Mouse (Mus musculus): ENCODE measurements around the gene Tmem171. TPM values are rescaled to one million over a fixed set of nuclear protein-coding genes. Genes with fewer than 3 reads are reported as not detected.

Gene Tmem171
- total and polyA plus RNA-seq, 2 experiments from 2014 or later: not detected

DNA sequence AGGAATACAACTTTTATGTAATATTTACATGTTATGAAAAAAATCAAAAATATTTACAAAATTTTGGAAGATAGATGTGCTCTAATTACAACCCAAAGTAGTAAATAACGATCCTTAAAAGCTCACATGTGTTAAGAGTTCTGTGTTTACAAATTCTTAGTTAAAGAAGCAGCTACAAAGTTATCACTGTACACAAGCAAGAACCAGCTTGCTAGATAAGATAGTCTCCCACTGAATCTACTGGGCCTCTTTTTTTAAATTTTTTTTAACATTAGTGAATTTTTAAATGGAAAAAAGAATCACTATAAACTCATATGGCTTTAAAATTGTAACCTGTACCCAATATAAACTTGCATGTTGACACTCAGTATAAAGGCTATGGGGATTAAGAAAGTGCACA, 28.8 kb upstream of the Tmem171 start:
- Histone ChIP-seq H3K4me3 (ENCODE audit: low read length) (no peak overlapping the region), H3K4me1 (ENCODE audit: insufficient read depth, low read length) (no peaks in the 10 kb centered on the region), H3K27me3 (ENCODE audit: insufficient read depth, low read length) (no peaks in the 10 kb centered on the region), H3K27ac (no peak overlapping the region), H3K36me3 (ENCODE audit: insufficient read depth, low read length) (peaks cover 20% of the 10 kb centered on the region), H3K9ac (replicated peaks; ENCODE audit: low read length) (no peak overlapping the region), H3K4me2 (ENCODE audit: low read depth, low read length) (no peak overlapping the region), H3K9me3 (ENCODE audit: low read length) (no peaks in the 10 kb centered on the region)
- TF ChIP-seq CTCF (IDR thresholded peaks at IDR 0.05; ENCODE audit: low read depth): no peak
- DNase-seq (ENCODE audit: low spot score) (no peak), ATAC-seq (no peak)
- WGBS: 97% methylated on average over 1 of the region's 1 CpGs

DNA sequence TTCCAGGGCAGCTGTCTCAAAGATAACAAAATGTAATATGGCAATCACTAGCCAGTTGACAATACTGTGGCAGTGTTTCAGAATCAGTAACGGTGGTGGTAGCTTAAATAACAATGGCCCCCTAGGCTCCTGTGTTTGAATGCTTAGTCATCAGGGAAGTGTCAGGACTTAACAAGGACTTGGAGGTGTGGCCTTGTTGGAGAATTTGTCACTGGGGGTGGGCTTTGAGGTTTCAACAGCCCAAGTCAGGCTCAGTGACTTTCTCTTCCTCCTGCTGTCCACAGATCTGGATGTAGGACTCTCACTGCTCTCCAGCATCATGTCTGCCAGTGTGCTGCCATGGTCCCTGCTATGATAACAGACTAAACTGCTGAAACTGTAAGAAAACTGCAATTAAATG, 27.7 kb upstream of the Tmem171 start:
- ATAC-seq: no peak
- Histone ChIP-seq H3K36me3 (ENCODE audit: insufficient read depth, low read length) (peaks cover 14% of the 10 kb centered on the region), H3K27me3 (ENCODE audit: insufficient read depth, low read length) (no peaks in the 10 kb centered on the region), H3K4me3 (ENCODE audit: low read length) (no peak overlapping the region), H3K4me2 (ENCODE audit: low read depth, low read length) (no peak overlapping the region), H3K9ac (replicated peaks; ENCODE audit: low read length) (no peak overlapping the region), H3K9me3 (ENCODE audit: low read length) (no peaks in the 10 kb centered on the region), H3K27ac (no peak overlapping the region), H3K4me1 (ENCODE audit: insufficient read depth, low read length) (no peaks in the 10 kb centered on the region)
- WGBS: 35% methylated on average over 1 of the region's 1 CpGs
- TF ChIP-seq CTCF (IDR thresholded peaks at IDR 0.05; ENCODE audit: low read depth): no peak
- no peak for DNase-seq (ENCODE audit: low spot score)

DNA sequence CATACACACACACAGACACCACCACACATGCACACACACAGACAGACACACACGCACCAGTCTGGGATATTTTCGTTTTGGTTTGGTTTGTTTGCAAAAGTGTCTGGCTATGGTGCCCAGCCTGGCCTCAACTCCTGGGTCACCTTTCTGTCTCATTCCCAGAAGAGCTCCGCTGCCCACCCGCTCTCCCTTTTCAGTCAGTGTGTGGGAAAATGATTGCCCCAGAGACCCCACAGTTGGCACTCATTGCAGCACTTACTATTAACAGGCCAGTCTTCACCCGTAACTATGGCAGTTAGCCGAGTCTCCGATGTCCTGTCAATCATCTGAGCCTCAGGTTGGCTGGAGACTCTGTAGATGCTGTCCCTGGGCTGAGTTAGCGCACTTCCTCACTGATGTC, 21.5 kb upstream of the Tmem171 start:
- TF ChIP-seq CTCF (IDR thresholded peaks at IDR 0.05; ENCODE audit: low read depth): no peak
- Histone ChIP-seq H3K27ac (no peak overlapping the region), H3K4me1 (ENCODE audit: insufficient read depth, low read length) (no peaks in the 10 kb centered on the region), H3K9me3 (ENCODE audit: low read length) (no peaks in the 10 kb centered on the region), H3K27me3 (ENCODE audit: insufficient read depth, low read length) (no peaks in the 10 kb centered on the region), H3K36me3 (ENCODE audit: insufficient read depth, low read length) (no peaks in the 10 kb centered on the region), H3K9ac (replicated peaks; ENCODE audit: low read length) (no peak overlapping the region), H3K4me2 (ENCODE audit: low read depth, low read length) (no peak overlapping the region), H3K4me3 (ENCODE audit: low read length) (no peak overlapping the region)
- no peak for DNase-seq (ENCODE audit: low spot score)
- ATAC-seq: no peak
- 77% methylated on average over 8 of the region's 8 CpGs for WGBS

DNA sequence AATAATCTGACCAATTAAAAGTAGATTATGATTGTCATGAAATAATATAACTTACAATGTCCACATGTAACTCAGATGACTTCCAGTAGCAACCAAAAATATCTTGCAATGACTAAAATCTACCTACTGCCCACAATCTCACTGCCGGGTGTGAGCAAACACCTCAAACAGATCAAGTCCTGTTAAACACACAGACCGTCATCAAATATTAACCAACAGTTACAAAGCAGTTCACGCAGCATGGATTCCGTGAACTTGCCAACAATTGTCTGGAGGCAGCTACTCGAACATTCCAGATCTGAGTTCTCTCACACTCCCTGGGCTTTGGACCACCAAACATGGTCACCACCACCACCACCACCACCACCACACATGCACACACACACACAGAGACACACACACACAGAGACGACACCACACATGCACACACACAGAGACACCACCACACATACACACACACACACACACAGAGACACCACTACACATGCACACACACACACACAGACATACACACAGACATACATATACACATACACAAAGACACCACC, 20.9 kb upstream of the Tmem171 start:
- no peak overlapping the region for H3K9ac ChIP-seq (replicated peaks; ENCODE audit: low read length)
- H3K4me1 ChIP-seq (ENCODE audit: insufficient read depth, low read length): no peaks in the 10 kb centered on the region
- H3K27me3 ChIP-seq (ENCODE audit: insufficient read depth, low read length): no peaks in the 10 kb centered on the region
- TF ChIP-seq CTCF (IDR thresholded peaks at IDR 0.05; ENCODE audit: low read depth): no peak
- H3K27ac ChIP-seq: no peak overlapping the region
- ATAC-seq (no peak), DNase-seq (ENCODE audit: low spot score) (no peak)
- no peak overlapping the region for H3K4me3 ChIP-seq (ENCODE audit: low read length)
- WGBS: 81% methylated on average over 6 of the region's 6 CpGs
- no peaks in the 10 kb centered on the region for H3K9me3 ChIP-seq (ENCODE audit: low read length)
- H3K36me3 ChIP-seq (ENCODE audit: insufficient read depth, low read length): no peaks in the 10 kb centered on the region
- no peak overlapping the region for H3K4me2 ChIP-seq (ENCODE audit: low read depth, low read length)

DNA sequence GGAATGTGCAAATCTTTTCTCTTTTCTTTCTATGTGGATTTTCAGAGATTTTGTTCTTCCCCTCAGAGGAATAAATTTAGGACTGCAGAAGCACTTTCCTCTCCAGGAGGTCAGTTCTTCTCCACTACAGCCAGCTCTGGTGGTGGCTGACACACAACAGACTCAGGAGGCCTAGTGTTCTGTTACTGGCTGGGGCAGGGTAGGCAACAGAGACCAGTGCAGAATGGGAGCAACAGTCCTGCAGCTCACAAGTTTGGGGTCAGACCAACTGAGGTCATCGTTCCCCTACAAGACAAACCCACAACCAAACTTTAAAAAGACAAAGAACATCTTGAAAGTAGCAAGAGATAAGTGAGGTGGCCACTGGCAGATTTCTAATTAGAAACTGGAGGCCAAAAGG, 16.0 kb upstream of the Tmem171 start:
- no peaks in the 10 kb centered on the region for H3K9me3 ChIP-seq (ENCODE audit: low read length)
- no peak overlapping the region for H3K4me2 ChIP-seq (ENCODE audit: low read depth, low read length)
- no peak for ATAC-seq
- no peaks in the 10 kb centered on the region for H3K27me3 ChIP-seq (ENCODE audit: insufficient read depth, low read length)
- no peak overlapping the region for H3K9ac ChIP-seq (replicated peaks; ENCODE audit: low read length)
- H3K27ac ChIP-seq: no peak overlapping the region
- no peaks in the 10 kb centered on the region for H3K4me1 ChIP-seq (ENCODE audit: insufficient read depth, low read length)
- no peaks in the 10 kb centered on the region for H3K36me3 ChIP-seq (ENCODE audit: insufficient read depth, low read length)
- 93% methylated on average over 1 of the region's 1 CpGs for WGBS
- DNase-seq (ENCODE audit: low spot score): no peak
- no peak for TF ChIP-seq CTCF (IDR thresholded peaks at IDR 0.05; ENCODE audit: low read depth)
- H3K4me3 ChIP-seq (ENCODE audit: low read length): no peak overlapping the region

DNA sequence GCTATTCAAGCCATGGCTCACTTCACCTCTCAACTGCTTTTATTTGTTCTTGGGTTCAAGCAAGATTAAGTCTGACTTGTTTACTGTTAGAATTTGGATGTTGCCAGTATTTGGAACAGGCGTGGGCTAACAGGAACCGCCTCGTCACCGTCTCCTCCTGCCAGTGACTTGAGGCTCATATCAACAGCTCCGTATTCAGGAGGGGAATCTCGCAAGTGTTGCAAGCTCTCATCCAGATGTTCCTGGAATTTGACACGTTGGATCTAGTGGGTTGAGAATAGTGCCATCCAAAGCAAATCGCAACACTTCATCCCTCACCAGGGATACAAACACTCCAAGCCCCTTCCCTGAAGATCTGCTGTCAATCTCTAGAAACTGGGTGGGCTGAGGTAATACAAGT, 15.6 kb upstream of the Tmem171 start:
- H3K4me1 ChIP-seq (ENCODE audit: insufficient read depth, low read length): no peaks in the 10 kb centered on the region
- H3K4me2 ChIP-seq (ENCODE audit: low read depth, low read length): no peak overlapping the region
- no peak for TF ChIP-seq CTCF (IDR thresholded peaks at IDR 0.05; ENCODE audit: low read depth)
- 85% methylated on average over 8 of the region's 8 CpGs for WGBS
- H3K27me3 ChIP-seq (ENCODE audit: insufficient read depth, low read length): no peaks in the 10 kb centered on the region
- no peak for DNase-seq (ENCODE audit: low spot score)
- no peak overlapping the region for H3K27ac ChIP-seq
- ATAC-seq: no peak
- H3K36me3 ChIP-seq (ENCODE audit: insufficient read depth, low read length): no peaks in the 10 kb centered on the region
- H3K9ac ChIP-seq (replicated peaks; ENCODE audit: low read length): no peak overlapping the region
- H3K4me3 ChIP-seq (ENCODE audit: low read length): no peak overlapping the region
- H3K9me3 ChIP-seq (ENCODE audit: low read length): no peaks in the 10 kb centered on the region

DNA sequence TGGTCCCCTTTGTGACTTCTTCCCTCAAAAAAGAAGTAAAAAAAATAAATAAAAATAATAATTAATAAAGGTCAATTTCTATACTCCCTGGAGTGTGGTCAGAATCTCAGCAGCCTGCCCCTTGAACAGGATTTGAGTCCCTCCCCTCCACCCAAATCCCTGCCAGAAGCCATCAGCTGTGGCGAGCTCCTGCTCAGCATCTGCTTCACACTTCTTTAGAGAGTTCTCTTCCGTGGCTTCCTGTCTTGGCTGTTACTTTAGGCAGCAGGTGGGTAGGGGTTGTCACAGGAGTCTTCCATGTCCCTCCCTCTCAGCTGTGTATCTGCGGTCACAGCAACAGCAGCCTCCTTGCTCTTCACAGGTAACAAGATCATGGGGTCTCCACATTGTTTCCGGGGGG, 10.9 kb upstream of the Tmem171 start:
- H3K4me2 ChIP-seq (ENCODE audit: low read depth, low read length): no peak overlapping the region
- TF ChIP-seq CTCF (IDR thresholded peaks at IDR 0.05; ENCODE audit: low read depth): no peak
- H3K9ac ChIP-seq (replicated peaks; ENCODE audit: low read length): no peak overlapping the region
- no peaks in the 10 kb centered on the region for H3K4me1 ChIP-seq (ENCODE audit: insufficient read depth, low read length)
- no peak for DNase-seq (ENCODE audit: low spot score)
- no peak for ATAC-seq
- WGBS: 77% methylated on average over 4 of the region's 4 CpGs
- no peaks in the 10 kb centered on the region for H3K36me3 ChIP-seq (ENCODE audit: insufficient read depth, low read length)
- H3K27me3 ChIP-seq (ENCODE audit: insufficient read depth, low read length): no peaks in the 10 kb centered on the region
- no peak overlapping the region for H3K4me3 ChIP-seq (ENCODE audit: low read length)
- no peaks in the 10 kb centered on the region for H3K9me3 ChIP-seq (ENCODE audit: low read length)
- no peak overlapping the region for H3K27ac ChIP-seq

Measured in hindbrain, postnatal 0 days (tissue).